Mouse (Mus musculus) forebrain, embryonic 14.5 days (tissue): ENCODE data around the gene Rpl37. TPM values are rescaled to one million over a fixed set of nuclear protein-coding genes. Genes with fewer than 3 reads are reported as not detected.

Experiments used
- ATAC-seq: fragments of 200-750 bp; cut with Nextera tagmentation; 2 replicates; pipeline ENCODE4 v1.8.0; 2017; ENCODE audit warnings: mild to moderate bottlenecking, moderate library complexity
- DNase-seq: peaks from one replicate; pipeline ENCODE4 v3.0.0-alpha.2; 2015; ENCODE audit warnings: low spot score
- H3K27ac ChIP-seq: fragments of 300-500 bp; sonication (generic); 2 replicates; pipeline ENCODE4 v1.5.1; 2014; ENCODE audit warnings: low read depth, mild to moderate bottlenecking, control low read depth, low read length, moderate library complexity
- H3K27me3 ChIP-seq: fragments of 300-500 bp; sonication (generic); replicated peaks from 2 replicates; pipeline ENCODE4 v1.6.1; 2014; ENCODE audit warnings: low read length, control low read depth, mixed read lengths; ENCODE audit not compliant: control insufficient read depth, insufficient read depth
- H3K36me3 ChIP-seq: fragments of 300-500 bp; sonication (generic); 2 replicates; pipeline ENCODE4 v1.6.1; 2014; ENCODE audit warnings: low read length, control low read depth; ENCODE audit not compliant: control insufficient read depth, insufficient read depth
- H3K4me1 ChIP-seq: fragments of 300-500 bp; sonication (generic); 2 replicates; pipeline ENCODE4 v1.6.1; 2014; ENCODE audit warnings: antibody characterized with exemption, low read length, control low read depth; ENCODE audit not compliant: control insufficient read depth, insufficient read depth
- H3K4me2 ChIP-seq: fragments of 300-500 bp; sonication (generic); 2 replicates; pipeline ENCODE4 v1.6.1; 2014; ENCODE audit warnings: mild to moderate bottlenecking, control low read depth, low read length
- H3K4me3 ChIP-seq: fragments of 300-500 bp; sonication (generic); 2 replicates; pipeline ENCODE4 v1.5.1; 2014; ENCODE audit warnings: low read depth, low read length, control low read depth
- H3K9ac ChIP-seq: fragments of 300-500 bp; sonication (generic); 2 replicates; pipeline ENCODE4 v1.6.1; 2014; ENCODE audit warnings: mild to moderate bottlenecking, low read length, control low read depth, moderate library complexity
- H3K9me3 ChIP-seq: fragments of 300-500 bp; sonication (generic); replicated peaks from 2 replicates; pipeline ENCODE4 v1.6.1; 2016; ENCODE audit warnings: low read length, control low read depth, mixed read lengths; ENCODE audit not compliant: control insufficient read depth
- WGBS: fragments of 180-500 bp; shearing (Covaris S2); extraction: QIAGEN DNeasy Blood & Tissue Kit; methylation state at CpG from one replicate; pipeline ENCODE4 v1.1.7; 2014; 5-methylcytosine and 5-hydroxymethylcytosine counted together
- polyA plus RNA-seq: library from polyadenylated mRNA; unstranded; fragments of >200 nt; fragmentation: Nextera tagmentation; extraction: Ambion mirVana; gene quantifications from 2 replicates; pipeline ENCODE4 v1.2.1, GENCODE M21; 2014

Gene Rpl37
- polyA plus RNA-seq, 1 experiment from 2014 or later = 567 TPM

- 1% methylated on average over 49 of the region's 80 CpGs for WGBS
- ATAC-seq = peak; percentile 92
- DNase-seq = peak; percentile 82
These were observed 27.0 kb downstream of the Rpl37 start, which contains the start of gene Prkaa1 for GRCm38 (mm10) chr15:5143361-5144020. Gene Prkaa1 (plus strand): TSS chr15:5143861.

DNA sequence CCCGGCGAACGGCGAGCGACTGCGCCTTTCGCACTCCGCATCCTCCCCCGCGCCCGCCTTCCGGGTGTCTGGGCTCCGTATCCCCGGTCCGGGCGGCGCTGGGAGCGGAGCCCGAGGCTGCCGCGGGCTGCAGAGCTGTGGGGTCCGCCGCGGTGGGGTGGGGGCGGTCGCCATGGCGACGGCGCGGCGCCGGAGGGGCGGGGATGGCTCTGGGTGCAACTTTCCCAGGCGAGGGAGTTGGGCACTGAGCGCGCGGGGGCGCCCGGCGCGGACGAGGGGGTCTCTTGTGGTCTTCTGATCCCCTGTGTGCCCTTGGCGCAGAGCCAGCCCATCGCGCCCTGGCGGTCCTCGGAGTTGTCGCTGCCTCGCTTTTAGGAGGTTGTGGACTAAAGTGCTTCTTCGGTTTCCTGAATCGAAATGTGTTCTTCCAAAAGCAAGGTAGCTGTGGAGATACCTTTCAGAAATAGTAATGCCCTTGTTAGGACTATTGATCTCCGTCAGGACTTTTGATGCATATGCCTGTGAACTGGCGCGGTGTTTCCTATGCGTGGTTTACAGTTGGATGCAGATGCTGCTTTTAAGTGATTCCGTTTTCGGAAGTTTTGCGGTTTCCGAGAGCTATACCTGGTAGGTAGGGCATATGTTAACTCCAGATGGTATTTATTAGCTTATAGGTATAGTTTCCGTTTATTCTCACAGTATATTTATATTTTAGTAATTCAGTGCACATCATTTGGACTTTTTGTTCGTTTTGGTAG, 27.8 kb downstream of the Rpl37 start:
- peak overlapping the region; percentile 92 for H3K27ac ChIP-seq
- DNase-seq = peak; percentile 81
- H3K9ac ChIP-seq = peak overlapping the region; percentile 83
- peak overlapping the region; percentile 60 for H3K4me2 ChIP-seq
- no peaks in the 10 kb centered on the region for H3K9me3 ChIP-seq
- 1% methylated on average over 46 of the region's 61 CpGs for WGBS
- H3K4me3 ChIP-seq = peak overlapping the region; percentile 78
- peak; percentile 93 for ATAC-seq
- no peaks in the 10 kb centered on the region for H3K36me3 ChIP-seq
- H3K4me1 ChIP-seq = peaks cover 15% of the 10 kb centered on the region; the same call in 1 of the 2 replicates
- no peaks in the 10 kb centered on the region for H3K27me3 ChIP-seq

More at GRCm38 (mm10) chr15:5143361-5144020, 27.0 kb downstream of the Rpl37 start, which contains the start of gene Prkaa1:
- H3K4me3 ChIP-seq = peak within 1 kb of the TSS; percentile 78
- H3K9me3 ChIP-seq = no peaks in the 10 kb centered on the region
- H3K9ac ChIP-seq = peak within 1 kb of the TSS; percentile 83
- no peaks in the 10 kb centered on the region for H3K27me3 ChIP-seq
- H3K4me1 ChIP-seq = peaks cover 10% of the 10 kb centered on the region; the same call in 1 of the 2 replicates
- H3K36me3 ChIP-seq = no peaks in the 10 kb centered on the region
- peak within 1 kb of the TSS; percentile 60 for H3K4me2 ChIP-seq
- H3K27ac ChIP-seq = peak within 1 kb of the TSS; percentile 92

DNA sequence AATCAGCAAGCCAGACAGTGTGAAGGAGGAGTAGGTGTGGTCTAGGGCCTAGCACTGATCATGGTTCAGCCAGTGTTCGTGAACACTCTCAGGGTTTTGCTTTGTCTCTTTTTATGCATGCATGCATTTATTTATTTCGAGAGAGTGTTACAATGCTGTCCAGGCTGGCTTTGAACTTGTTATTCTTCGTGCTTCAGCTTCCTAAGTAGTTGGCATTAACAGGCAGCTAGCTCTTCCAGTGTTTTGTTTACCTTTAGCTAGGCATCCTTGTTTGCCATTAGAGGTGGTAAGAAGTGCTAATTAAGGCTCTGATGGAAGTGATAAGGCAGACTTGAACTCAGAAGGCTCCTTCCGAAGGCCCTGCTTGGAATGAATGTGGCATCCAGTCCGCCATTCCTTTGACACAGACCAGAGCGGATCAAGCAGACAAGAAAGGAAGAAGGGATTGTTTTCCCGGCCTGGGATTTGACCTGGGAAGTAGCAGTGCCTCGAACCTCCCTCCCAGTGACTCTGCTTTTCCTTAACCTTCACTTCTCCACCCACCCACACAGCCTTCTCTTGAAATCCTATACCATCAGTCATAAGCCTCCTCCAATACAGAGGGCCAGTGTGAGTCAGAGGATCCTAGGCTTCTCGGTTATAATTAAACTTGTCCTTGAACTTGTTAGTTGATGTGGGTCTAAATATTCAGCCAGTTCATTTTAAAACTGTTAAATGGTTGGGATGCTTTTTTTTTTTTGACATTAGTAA, 28.9 kb downstream of the Rpl37 start:
- peak overlapping the region; percentile 60 for H3K4me2 ChIP-seq
- peaks cover 17% of the 10 kb centered on the region; the same call in 1 of the 2 replicates for H3K4me1 ChIP-seq
- H3K27ac ChIP-seq = no peak overlapping the region
- ATAC-seq = no peak
- WGBS = 48% methylated on average over 9 of the region's 9 CpGs
- 0 out of 2 replicates have a peak overlapping the region, but pooled peaks have one; percentile 83 for H3K9ac ChIP-seq
- no peaks in the 10 kb centered on the region for H3K27me3 ChIP-seq
- no peaks in the 10 kb centered on the region for H3K36me3 ChIP-seq
- no peaks in the 10 kb centered on the region for H3K9me3 ChIP-seq
- DNase-seq = no peak
- H3K4me3 ChIP-seq = peak overlapping the region; percentile 78

GRCm38 (mm10) chr15:5149187-5149586, 32.7 kb downstream of the Rpl37 start:
- Histone ChIP-seq H3K9ac (no peak overlapping the region), H3K4me3 (no peak overlapping the region), H3K9me3 (no peaks in the 10 kb centered on the region), H3K27ac (no peak overlapping the region), H3K27me3 (no peaks in the 10 kb centered on the region), H3K4me2 (no peak overlapping the region), H3K4me1 (peaks cover 17% of the 10 kb centered on the region; the same call in 1 of the 2 replicates), H3K36me3 (no peaks in the 10 kb centered on the region)
- DNase-seq (no peak), ATAC-seq (no peak)
- WGBS = 48% methylated on average over 4 of the region's 4 CpGs

DNA sequence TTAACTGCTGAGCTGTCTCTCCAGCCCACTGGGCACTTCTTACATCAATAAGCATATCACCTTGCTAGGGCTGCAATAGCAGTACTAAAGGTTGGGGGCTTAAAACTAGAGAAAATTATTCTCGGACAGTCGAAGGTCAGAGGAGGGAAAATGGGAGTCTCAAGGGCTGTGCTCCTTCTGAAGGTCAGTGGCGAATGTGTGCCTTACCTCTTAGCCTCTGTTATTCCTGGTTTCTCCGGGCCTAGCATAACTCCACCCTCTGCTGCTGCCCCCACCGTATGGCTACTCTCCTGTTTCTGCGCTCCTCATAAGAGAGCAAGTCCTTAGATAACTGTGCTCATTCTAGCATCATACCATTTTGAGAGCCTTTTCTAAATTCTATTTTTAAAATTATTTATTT, 35.7 kb downstream of the Rpl37 start:
- Histone ChIP-seq H3K4me3 (no peak overlapping the region), H3K36me3 (no peaks in the 10 kb centered on the region), H3K27ac (no peak overlapping the region), H3K9ac (no peak overlapping the region), H3K9me3 (no peaks in the 10 kb centered on the region), H3K4me2 (no peak overlapping the region), H3K4me1 (peaks cover 11% of the 10 kb centered on the region; the same call in 1 of the 2 replicates), H3K27me3 (no peaks in the 10 kb centered on the region)
- DNase-seq (no peak), ATAC-seq (no peak)
- WGBS = 92% methylated on average over 6 of the region's 6 CpGs

DNA sequence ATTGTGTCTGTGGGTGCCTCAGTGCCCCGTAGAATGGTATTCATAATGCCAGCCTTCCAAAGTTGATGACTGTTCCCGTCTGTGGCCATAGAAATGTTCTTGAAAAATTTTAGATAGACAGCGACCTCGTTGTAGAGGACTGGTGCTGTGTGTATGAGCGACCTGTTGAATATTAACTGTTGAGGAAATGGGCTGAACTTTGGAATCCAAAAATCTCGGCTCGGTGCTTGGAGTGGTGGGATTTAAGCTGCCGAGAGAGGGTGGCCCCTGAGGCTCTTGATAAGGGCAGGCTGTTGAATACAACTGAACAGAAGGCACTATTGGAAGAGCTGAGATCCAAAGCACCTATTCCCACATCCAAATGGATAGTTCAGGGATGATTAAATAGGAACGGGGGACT, 38.2 kb downstream of the Rpl37 start:
- no peak for ATAC-seq
- Histone ChIP-seq H3K9me3 (no peaks in the 10 kb centered on the region), H3K9ac (no peak overlapping the region), H3K36me3 (0 out of 2 replicates have a peak, but pooled peaks cover 3% of the 10 kb centered on the region), H3K27ac (no peak overlapping the region), H3K4me1 (peaks cover 3% of the 10 kb centered on the region; the same call in 1 of the 2 replicates), H3K4me2 (no peak overlapping the region), H3K4me3 (no peak overlapping the region), H3K27me3 (no peaks in the 10 kb centered on the region)
- DNase-seq = no peak
- WGBS = 89% methylated on average over 9 of the region's 9 CpGs

GRCm38 (mm10) chr15:5155093-5155492, 38.6 kb downstream of the Rpl37 start:
- 62% methylated on average over 5 of the region's 5 CpGs for WGBS
- Histone ChIP-seq H3K36me3 (0 out of 2 replicates have a peak, but pooled peaks cover 3% of the 10 kb centered on the region), H3K9ac (no peak overlapping the region), H3K4me1 (peaks cover 3% of the 10 kb centered on the region; the same call in 1 of the 2 replicates), H3K4me2 (no peak overlapping the region), H3K4me3 (no peak overlapping the region), H3K27ac (no peak overlapping the region), H3K27me3 (no peaks in the 10 kb centered on the region), H3K9me3 (no peaks in the 10 kb centered on the region)
- DNase-seq (no peak), ATAC-seq (no peak)

DNA sequence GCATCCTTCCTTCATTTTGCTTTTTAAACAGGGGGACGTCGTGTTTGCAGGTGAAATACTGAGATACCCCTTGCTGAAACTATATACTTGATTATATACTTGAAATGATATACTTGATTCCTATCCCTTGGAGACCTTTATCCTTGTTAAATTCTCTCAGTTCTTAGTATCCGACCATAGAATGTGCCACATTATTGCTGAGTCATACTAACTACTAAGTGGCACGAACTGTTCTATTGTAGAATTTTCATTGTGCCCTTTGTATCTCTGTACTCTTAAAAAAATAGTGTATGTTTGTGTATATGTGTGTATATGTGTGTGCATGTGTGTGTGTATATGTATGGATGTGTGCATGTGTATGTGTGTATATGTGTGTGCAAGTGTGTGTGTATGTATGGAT, 39.9 kb downstream of the Rpl37 start:
- DNase-seq (no peak), ATAC-seq (no peak)
- Histone ChIP-seq H3K4me2 (no peak overlapping the region), H3K9ac (no peak overlapping the region), H3K4me3 (no peak overlapping the region), H3K36me3 (0 out of 2 replicates have a peak, but pooled peaks cover 3% of the 10 kb centered on the region), H3K27ac (no peak overlapping the region), H3K4me1 (peaks cover 3% of the 10 kb centered on the region; the same call in 1 of the 2 replicates), H3K27me3 (no peaks in the 10 kb centered on the region), H3K9me3 (no peaks in the 10 kb centered on the region)
- 85% methylated on average over 4 of the region's 4 CpGs for WGBS
